Mouse (Mus musculus): ENCODE data around the gene Mpv17l2.

Mpv17l2 gene

DNA sequence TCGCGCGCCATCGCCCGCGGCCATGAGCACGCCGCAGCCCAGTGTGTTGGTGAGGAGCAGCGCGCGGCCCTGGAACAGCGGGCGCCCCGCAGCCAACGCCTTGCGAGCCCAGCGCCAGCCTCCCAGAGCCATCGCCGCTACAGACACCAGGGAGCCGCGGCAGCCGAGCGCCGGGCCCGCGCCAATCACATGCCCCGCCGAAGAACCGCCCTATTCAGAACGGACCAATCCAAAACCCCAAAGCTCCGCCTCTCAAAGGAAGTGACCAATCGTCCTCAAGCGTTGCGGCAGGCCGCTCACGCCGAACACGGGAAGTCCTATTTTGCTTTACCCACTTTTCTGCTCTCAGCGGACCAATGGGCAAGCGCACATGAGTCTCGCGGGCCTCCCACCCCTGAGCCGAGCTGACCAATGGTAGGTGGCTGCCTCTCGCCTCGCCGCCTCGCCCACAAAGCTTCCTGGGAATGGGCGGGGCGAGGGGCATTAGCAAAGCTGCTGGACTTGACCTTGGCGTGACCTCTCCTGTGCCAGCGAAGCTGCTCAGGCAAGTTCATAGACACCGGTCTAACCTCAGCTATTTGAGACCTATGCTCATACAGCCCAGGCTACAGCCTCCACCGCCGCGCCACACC, at the start of gene Mpv17l2:
TSS of gene Mpv17l2 (minus strand) at position 172 of the 632 bp plus-strand sequence.
- peak; percentile 95 to 98 for DNase-seq (ENCODE audit: low spot score in 2 of 2)

DNA sequence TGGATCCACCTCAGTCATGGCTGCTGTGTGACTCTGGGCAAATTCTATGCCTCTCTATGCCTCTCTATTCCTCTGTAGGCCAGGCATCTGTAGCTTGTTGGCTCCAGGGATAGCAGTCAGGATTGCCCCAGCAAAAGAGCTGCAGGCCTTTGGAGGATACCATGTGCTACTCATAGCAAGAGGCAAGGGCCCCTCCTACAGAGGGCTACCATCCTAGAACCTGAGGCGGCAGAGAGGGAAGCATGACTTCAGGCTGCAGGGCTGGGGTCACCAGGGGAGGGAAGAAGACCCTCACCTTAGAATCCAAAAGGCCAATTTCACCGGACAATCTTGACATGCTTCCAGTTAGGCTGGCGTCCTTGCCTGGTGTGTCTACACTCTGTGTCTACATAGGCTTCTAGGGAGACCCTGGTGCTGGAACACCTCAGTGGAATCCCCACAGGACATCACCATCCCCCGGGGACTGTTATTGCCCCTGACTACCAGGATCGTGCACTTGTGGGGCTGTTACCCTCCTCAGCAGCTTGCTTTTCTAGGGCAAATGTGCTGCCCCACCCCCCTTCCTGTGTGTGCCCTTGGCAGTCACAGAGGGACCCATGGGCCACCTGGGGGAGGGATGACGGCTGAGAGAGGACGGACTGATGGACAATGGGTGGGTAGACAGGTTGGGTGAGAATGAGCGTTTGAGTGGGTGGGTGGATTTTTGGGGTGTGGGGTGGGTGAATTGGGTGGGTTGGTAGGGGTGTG, 48.4 kb upstream of the Mpv17l2 start:
- DNase-seq (ENCODE audit: low spot score in 2 of 2), result no peak

DNA sequence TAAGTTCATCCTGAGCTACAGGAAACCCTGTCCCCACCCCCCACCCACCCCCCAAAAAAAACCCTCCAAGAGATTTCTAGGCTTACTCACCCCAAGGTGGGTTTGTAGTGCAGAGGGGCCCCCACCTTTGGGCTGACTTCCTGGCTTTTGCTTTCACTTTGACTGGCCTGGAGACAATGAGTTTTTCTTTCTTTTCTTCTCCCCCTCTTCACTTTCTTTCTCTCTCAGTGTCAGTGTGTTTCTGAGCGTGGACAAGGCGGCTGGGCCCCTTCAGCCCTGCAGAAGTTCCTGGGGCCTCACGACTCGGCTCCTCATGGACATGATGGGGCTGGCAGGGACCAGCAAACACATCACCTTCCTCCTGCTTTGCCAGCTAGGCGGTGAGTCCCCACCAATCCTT, 47.5 kb upstream of the Mpv17l2 start, which contains the start of gene Il12rb1:
TSS of gene Il12rb1 (plus strand) at position 211 of the 400 bp plus-strand sequence.
- DNase-seq (ENCODE audit: low spot score in 2 of 2), result no peak

DNA sequence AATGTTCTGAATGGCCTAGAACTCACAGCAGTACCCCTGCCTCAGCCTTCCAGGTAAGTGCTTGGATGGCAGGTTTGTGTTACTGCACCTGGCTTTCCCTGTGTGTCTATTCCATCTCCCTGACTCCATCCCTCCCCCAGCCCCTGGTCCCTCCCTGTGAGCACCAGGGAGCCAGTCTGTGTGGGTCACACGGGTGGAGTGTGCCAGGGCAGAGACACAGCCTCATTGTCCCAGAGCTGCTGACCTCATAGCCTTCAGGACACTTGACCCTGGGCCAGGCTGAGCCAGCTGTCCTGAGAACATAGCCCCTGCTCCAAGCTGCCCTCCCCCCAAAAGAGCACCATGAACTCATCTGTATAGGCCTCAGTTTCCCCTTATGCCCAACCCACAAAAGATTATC, 46.6 kb upstream of the Mpv17l2 start:
- no peak for DNase-seq (ENCODE audit: low spot score in 2 of 2)

DNA sequence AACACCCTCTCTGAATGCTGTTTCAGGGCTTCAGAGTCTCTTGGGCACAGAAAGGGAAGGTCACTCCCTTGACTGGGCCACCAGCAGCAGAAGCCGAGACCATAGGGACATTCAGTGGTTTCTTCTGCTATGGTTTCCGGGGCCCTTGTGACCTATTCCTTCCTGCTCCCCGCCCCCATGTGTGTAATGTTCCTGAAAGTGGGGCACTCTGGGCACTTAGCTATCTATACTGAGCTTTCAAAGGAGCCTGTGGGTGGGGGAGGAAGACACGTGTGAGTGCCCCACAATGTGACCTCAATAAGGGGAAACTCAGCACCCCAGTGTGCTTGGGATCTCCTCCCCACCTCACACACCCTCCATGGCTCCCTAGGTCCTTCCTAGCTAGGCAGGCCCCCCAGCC, 45.8 kb upstream of the Mpv17l2 start:
- no peak for DNase-seq (ENCODE audit: low spot score in 2 of 2)

DNA sequence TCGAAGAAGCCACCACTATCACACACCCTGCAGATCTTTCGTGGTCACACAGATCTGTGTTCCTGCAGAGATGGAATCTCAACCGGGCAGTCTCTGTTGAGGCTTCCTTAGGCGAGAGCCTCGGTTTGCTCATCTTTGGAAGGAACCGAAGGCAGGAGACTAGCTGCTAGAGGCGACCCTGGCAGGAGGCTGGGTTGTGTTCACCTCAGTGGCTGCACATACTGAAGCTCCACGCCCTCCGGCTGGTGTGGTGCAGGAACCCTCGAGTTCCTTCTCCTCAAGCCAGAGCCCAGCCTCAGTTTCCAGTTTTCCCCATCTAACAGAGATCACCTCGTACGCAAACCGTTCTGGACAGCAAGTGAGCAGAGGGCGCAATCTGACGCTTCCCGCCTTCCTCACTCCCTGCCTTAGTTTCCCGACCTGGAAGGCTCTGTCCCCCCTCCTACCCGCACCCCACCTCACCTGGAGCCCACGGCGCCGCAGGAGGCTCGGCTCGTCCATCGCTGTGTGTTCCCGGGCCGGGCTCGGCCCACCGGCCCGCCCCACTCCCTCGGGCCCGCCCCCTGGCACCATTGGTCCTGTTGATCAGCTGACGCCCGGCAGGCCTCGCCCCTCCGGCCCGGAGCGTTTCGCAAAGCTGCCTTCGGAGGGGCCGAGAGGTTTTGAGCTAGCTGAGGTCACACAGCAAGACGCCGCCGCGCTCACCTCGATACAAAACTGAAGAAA, 43.9 kb upstream of the Mpv17l2 start, which contains the start of gene Mast3:
TSS of gene Mast3 (minus strand) at position 574 of the 726 bp plus-strand sequence.
- DNase-seq (ENCODE audit: low spot score in 2 of 2), result peak in 1 of 2 experiments; percentile 72

DNA sequence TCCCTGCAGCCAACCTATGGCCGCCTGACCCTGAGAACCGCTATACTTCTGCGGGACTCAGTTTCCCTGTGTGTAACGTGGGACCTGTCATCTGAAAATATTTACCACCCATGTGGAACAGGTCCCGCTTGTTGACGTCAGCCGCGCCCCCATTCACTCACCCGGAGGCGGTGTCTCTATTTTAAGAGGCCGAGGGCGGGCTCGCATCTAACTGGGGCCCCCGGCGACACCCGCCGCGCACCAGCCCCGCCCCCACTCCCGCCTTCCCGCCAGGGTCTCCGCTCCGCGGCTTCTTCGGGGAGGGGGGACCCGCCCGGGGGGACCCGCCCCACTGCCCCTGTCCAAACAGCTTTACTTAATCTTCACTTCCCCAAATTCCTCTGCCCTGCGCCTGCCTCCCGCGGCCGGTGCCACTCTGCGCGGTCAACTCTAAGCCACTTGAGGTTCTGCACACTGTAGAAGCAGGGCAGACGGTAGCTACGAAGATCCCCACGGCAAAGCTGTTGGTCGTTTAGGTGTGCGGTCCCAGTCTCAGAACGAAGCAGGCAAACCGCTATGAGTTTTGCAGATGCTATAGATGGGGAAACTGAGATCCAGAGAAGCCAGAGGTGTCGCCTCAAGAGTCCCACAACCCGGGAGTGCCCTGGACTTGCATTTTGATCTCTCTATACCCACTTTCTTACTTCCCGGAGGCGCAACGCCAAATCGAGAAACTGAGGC, 43.2 kb upstream of the Mpv17l2 start:
- DNase-seq (ENCODE audit: low spot score in 2 of 2), result peak in 1 of 2 experiments; percentile 43

DNA sequence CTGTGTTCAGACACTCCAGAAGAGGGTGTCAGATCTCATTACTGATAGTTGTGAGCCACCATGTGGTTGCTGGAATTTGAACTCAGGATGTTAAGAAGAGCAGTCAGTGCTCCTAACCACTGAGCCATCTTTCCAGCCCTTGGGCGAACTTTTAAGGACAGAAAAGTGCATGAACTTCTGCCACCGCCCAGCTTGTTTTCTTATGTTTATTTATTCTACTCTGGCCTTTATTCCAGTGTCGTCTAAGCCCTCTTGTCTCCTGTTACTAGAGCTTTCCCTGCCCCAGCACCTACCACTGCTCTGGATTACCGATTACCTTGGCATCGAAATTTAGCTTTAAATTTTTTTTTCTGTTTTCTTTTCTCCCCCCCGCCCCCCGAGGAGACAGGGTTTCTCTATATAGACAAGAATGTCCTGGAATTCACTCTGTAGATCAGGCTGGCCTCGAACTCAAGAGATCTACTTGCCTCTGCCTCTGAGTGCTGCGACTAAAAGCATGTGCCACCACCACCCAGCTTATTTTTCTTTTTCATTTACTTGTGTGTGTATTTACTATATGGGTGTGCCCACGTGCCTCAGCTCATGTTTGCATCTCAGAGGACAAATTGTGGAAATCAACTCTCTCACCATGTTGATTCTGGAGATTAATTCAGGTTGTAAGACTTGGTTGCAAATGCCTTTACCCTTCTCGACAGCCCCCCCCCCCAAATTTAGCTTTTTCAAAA, 42.2 kb upstream of the Mpv17l2 start:
- DNase-seq (ENCODE audit: low spot score in 2 of 2), result no peak

DNA sequence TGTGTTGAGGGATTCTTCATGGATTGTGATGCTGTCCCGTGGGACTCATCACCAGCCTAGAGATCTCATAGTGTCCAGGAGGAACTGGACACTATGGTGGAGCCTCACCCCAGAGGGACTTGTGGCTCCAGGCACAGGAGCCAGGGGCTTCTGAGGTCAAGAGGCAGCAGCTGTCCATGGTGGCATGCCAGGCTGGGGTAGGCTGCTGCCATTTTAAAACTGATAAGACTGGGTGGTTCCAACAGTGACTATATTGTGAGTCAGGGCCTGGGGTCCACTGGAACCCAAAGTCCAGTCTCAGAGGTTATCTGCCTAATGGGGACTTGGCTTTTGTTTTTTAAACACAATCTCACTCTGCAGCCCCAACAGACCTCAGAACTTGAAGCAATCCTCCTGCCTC, 41.1 kb upstream of the Mpv17l2 start:
- DNase-seq (ENCODE audit: low spot score in 2 of 2), result no peak

DNA sequence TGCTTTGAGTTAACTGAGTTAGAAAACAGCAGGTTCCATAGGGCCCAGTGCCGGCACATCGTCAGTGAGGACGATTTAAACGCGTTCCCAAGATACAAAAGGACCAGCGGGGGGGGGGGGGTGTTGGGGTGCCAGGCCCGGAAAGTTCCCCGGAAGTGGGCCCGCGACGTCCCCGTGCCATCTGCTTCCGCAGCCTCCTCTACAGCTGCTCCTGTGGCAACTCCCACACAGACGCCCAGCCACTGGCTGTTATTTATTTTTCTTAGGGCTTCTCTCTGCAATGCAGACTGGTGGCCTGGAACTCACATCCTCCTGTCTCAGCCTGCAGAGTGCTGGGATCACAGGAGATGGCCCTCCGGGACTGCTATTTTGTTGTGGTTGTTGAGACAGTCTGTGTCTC, 40.4 kb upstream of the Mpv17l2 start:
- DNase-seq (ENCODE audit: low spot score in 2 of 2), result peak in 1 of 2 experiments; percentile 51

DNA sequence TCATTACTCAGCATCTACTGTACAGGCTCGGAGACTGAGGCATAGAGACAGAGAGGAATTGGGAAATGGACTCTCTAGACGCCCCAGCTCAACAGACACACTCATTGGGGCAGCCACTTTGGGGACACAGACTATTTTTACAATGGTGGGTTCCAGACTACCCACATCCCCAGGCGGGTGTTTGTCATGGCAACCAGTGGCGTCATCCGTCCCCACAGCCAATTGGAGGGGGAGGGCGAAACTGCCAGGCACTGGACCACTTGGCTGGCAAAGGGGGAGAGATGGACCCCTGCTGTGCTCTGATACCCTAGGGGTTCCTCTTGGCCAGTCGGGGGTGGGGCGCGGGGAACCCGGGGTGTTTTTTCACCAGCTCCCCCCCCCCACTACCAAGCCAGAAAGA, 39.9 kb upstream of the Mpv17l2 start:
- peak in 1 of 2 experiments; percentile 48 for DNase-seq (ENCODE audit: low spot score in 2 of 2)

DNA sequence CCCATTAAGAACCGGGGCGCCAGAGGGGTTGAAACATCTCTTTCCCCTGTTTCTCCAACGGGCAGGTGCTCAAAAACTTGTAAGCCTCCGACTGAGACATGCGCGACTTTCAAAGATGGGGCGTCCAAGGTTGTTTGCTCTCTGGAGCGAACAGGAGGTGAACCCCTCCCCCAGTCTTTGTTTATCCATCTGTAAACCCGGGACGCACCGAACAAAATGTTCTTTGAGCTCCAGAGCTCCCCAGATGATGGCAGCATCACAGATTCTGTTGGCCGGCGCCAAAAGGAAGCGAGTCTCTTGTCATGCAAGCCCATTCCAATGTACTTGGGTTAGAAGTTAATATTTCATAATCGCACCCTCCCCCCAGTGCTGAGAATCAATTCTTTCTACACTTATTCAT, 37.5 kb upstream of the Mpv17l2 start:
- no peak for DNase-seq (ENCODE audit: low spot score in 2 of 2)

DNA sequence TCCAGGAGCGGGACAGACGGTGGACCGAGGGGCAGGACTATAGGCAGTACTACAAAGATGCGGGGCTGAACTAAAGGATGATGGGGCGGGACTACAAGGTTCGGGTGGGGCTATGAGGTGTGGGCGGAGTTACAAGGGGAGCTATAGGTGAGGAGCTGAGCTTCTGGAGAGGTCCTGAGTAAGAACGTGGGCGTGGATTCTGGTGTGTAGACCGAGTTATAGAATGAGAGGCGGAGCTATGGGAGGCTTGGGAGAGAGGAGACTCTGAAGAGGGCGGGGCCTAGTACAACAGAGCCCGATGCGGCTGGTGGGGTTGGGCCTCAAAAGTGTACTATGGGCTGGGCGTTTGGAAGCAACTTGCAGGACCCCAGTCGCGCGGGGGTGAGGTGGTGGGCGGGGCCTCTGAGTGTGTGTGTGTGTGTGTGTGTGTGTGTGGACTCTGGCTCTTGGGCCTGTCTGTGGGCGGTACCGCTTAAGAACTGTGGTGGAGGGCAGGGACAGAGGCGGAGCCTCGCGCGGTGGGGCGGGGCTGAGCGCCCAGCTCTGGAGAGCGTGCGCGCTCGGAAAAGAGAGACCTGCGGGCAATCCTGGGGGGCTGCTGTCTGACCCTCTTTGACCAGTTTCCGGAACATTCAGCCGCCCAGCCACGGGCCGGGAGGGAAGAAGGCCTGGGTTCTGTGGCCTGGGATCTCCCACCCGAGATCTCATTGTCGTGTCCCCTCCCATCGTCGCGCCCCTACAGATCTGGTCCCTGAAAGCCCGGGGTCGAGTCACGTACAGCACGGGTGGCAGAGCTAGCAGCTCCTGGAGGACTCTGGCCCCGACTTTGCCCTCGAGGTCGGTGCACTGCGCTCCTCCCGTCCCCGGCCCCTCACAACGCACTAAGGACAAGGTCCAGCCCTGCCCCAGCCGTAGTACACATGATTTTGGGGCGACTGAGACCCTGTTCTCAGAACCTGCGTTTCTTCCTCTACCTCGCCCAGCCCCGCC, 36.6 kb upstream of the Mpv17l2 start:
- DNase-seq (ENCODE audit: low spot score in 2 of 2), result peak; percentile 82 to 87

DNA sequence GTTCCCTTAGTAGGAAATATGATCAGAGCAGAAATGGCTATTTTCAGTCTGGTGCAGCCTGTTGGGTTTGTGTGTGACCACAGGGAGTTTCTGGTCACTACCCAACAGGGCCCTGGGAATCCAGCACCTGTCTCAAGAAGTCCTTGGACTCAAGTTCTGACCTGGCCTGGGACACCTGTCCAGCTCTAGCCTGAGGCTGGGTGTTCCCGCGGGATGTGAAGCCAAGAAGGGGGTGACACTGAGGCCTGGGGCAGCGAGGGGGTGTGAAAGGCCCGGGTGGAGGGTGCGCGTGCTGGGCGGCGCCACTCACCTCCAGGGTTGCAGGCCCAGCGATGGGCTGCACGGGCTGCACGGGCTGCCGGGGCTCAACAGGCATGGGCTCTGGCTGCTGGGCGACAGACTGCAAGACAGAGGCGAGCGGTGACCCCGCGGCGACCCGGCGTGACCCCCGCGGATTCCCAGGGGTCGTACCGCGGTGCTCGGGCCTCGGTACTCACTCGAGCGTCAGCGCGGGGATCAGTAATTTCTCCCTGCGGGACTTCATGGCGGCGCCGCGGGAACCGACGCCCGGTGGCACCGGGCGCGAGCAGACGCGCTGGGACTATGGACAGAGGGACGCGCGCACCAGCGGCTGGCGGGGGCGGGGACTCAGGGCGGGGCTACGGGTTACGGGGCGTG, 35.8 kb upstream of the Mpv17l2 start:
- DNase-seq (ENCODE audit: low spot score in 2 of 2), result no peak

DNA sequence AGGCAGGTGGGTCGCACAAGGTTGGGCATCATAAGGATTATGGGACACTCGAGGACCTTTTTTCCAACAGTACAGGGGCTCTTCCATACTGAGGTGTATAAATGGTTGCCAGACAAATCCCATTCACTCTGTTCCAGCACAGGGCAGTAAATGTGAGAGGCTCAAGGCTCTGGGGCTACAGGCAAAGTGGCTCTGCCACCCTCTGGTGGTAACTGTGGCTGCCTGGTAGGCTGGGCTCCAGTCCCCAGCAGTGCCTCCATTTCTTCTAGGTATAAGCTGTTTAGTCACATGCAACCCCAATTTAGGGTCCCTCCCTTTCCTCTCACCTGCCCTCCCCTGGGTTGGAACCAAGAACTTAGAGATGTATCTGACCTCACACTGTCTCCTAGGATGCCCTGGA, 34.6 kb upstream of the Mpv17l2 start:
- DNase-seq (ENCODE audit: low spot score in 2 of 2), result no peak

DNA sequence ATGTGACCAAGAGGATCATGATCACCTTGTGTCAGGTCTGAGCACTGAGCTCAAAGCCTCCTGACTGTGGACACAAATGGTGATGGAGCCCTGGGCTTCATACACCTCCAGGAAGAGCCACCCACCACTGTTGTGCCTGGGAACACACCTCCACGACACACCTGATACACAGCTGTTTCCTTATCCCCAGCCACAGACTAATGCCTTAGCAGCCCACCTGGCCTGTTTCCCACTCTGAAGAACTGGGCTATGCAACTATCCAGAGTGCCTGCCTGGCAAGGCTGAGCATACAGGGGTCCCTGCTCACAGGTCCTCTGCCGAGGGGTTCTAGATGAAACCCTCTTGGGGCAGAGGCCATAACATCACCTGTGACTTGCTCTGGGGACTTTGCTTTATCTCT, 33.5 kb upstream of the Mpv17l2 start:
- DNase-seq (ENCODE audit: low spot score in 2 of 2), result no peak

DNA sequence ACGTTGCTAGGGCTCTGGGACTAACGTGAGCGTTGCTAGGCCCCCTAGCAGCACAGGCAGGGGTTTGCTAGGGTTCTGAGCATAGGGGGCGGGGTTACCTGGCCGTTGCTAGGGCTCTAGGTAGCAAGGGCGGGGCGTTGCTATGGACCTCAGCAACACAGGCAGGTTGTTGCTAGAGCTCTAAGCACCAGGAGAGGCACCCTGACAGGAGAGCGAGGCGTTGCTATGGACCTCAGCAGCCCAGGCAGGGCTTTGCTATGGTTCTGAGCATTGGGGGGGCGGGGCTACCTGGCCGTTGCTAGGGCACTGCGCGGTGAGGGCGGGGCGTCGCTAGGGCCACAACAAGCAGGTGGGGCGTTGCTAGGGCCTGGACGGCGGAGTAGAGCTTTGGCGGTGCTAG, 32.0 kb upstream of the Mpv17l2 start:
- no peak for DNase-seq (ENCODE audit: low spot score in 2 of 2)

DNA sequence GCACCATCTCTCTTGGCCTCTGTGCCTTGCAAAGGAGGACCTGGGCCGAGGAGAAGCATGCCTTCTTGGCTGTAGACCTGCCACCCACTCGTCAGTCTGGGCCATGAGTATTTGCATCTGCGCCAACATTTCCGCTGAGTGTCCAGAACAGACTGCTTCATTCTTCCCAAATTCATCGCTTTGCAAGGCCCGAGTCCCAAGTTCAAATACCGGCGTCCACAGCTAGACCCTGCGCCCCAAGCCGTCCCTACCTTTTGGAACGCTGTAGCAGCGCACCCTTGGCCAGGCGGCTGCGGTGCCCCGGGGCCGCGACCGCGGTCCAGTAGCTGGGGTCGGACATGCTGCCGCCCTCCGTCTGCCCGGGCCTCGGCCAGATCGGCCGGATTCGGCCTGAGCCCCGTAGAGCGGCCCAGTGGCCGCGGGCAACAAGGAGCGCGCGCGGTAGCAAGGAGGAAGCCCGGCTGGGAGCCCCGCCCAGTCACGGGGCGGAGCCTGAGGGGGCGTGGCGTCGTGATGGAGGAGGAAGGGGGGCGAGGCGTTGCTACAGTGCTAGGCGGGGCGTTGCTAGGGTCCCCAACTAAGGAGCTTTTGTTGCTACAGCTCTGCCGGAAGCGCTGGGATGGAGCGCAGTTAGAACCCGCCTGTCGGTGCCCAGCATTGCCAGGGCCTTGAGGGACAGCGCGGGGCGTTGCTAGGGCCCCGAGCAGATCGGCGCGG, 31.4 kb upstream of the Mpv17l2 start:
- DNase-seq (ENCODE audit: low spot score in 2 of 2), result peak; percentile 95 to 97

DNA sequence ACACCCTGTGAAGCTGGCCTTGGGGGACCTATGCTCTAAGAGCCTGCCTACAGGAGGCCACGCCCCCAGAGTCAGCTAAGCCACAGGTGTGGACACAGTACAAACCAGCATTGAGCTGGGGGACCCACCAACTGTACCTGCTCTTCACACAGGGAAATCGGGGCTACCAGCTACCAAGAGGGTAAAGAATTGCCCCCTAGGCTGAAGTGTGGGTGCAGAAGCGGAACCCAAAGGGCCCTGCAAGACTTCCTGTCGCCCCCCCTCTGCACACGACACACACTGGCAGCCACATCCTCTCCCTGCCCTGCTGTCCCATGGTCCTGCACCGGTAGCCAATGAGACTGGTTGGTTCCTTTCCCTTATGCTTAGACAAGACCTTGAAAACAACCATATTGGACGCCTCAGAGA, 30.6 kb upstream of the Mpv17l2 start:
- DNase-seq (ENCODE audit: low spot score in 2 of 2), result no peak

Measured in frontal cortex, postnatal 14 days (tissue).